Mouse (Mus musculus) embryo, embryonic 9.5 days (tissue): ENCODE results near the gene Mrln.
A peak's percentile ranks its signal among the peaks of the same experiment; 100 is the strongest.

ENCODE experiments used
- DNase-seq: peaks from one replicate; pipeline ENCODE4 v3.0.0-alpha.2; 2017; ENCODE audit errors: extremely low spot score

Gene Mrln

DNA sequence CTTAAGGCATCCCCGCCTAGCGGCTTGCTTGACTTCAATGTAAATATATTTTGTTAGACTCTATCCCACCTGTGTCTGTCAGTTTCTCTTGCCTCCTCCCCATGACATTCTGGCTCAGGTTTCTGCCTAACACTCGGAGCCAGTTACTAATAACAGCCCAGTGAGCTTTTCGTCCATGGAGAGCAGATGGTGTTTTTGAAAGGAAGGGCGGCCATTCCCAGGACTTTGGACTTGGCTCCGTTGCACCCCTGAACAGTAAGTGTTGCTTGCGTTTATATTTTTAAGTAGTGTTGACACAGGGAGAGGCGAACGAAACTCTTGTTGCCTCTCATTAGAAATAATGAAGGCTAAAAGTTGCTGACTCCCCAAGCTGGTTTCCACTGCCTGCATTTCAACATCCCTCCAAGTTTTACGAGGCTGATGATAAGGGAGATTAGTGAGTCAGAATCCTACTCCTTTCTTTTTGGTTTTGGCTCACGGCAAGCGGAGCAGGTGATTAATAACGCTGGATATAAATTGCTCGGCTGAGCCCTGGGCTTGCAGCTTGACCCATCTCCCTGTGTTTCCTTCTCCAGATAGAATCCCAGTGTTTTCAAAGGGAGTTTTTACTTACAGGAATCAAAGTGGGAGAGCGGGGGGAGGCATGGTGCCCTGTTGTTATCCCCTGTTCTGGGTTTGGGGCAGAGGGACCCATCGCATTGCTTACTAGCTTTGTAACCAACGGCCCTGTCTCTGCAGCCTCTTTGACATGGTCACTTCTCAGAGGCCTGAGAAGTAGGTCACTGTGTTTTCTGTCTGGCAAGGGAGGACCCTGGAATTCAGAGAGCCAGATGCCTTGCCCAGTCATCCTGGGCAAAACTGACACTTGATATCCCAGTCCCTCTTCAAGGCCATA, at the start of gene Mrln:
Mrln (plus strand) TSS at position 160 of the 895 bp plus-strand sequence.
- no peak for DNase-seq

DNA sequence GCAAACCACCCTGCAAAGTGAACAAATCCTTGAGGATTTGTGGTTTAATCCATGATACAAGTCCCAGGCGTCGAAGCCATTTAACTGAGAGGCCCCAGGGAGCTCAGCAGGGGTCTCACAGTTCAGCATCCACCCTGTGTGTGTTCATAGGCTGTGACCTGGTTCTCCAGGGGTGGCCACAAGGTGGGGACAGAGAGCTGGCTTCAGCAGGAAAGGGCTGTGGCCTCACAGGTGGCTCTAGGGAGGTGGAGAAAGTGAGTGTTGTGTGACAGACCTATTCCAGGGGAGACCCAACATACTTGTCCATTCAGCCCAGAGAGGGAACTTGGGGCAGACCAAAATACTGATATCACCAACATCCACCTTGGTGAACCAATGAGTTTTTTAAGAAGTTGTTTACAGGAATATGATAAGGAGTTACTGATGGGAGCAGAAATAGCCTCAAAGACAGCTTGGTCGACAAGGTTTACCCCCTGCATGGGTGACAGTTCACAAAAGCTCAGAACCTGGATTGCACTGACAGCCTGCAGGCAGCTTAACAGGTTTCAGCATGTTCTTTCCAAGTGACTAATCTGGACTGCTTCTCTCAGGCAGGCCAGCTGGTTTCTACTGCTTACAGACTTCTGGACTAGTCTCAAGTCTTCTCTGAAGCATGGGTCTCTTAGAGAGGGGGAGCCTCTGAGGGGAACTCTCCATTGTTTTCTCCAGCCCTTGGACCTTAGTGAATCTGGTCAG, 47.9 kb upstream of the Mrln start:
- DNase-seq = no peak

DNA sequence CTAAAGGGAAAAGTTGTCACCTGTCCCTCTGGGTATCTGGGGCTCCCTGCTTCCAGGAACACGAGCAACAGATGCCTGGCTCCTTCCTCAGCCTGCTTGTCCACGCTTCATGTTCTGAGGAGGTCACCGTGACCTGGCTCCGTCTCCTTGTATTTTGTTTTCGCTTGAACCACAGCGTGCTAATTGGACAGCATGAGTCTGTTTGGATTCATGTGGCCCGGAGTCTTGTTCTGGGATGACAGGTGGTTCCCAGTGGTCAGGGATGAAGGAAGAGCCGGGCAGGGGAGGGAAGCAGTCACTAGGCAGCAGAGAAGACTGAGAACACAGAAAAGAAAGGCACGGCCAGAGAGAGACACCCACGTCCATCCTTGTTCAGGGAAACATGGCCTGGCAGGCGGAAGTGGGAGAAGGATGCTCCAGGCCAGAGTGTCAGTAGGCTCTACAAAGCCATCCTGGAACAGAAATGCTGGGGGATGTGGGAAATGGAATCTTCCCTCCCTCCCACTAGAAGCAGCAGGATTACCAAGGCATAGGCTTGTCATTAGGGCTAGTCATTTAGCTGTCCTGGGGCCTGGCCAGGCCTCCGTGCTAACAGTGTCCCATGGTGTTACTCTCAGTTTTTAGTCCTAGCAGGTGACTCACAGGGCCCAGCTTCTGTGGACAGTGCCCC, 44.7 kb upstream of the Mrln start:
- DNase-seq = no peak

DNA sequence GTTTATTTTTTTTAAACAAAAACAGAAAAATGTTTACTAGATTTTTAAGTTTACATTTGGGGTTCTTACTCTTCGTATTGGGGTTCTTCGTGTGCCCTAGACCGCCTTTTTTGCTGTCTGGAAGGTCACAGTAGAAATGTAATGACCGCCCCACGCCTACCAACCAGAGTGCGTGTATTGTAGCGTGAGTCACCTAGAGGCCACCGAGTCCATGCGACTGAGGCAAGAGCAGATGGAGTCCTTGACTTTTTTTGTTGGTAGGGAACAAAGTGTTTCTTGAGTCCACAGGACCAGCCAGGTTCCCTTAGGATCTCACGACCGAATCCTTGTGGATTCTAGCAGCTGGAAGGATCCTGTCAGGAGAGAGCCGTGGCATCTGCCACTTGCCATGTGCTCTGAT, 43.7 kb upstream of the Mrln start:
- DNase-seq = no peak

DNA sequence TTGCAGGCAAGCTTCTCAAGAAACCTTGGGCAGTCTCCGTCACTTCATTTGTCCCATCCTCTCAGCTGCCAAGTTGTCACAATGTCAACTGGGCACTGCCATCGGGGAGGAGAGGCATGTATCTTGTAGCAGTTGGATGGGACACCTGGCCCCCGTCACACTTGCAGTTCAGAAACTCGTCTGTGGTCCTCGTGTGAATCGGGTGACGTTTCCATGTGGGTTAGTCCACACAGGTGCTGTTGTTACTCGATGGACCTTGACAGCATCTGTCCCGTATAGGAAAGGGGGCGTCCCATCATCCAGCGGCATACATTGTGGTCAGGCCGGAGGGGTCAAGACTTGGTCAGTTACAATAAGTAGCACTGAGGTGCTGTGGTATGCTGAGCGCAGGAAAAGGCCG, 43.0 kb upstream of the Mrln start:
- no peak for DNase-seq

DNA sequence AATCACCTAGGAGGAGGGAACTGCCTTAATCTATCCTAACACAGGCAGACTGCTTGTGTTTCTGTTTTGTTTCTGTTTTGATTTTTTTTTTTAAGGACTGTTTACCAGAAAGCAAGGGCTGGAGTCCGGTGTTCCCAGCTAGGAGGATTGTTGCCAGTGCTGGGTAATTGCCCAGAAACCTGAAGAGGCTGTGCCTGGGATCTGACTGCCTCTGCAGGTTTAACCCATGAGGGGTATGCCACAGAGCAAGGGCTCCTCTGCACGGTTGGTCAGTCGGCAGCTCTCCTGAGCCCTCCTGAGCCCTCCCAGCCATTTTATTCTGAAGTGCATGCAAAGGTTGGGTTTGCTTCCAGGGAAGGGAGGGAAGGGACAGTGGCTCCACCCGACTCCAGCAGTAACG, 40.8 kb upstream of the Mrln start:
- DNase-seq = no peak

DNA sequence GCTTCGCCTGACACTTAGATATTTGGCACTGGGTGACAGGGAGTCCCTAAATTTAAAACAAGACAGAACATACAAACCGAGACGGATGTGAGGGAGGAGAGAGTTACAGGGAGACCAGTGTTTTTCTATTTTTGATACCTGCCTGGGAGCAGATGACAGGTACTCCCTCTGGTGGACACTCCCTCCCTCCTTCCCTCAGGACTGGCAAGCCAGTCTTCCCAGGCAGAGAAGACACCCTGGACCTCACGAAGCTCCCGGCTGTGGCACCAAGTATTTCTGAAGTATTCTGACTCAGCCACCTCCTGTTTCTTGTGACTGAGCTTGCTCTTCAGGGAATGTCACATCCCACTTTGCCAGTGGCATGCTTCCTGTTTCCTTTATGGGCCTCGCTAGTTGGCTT, 38.6 kb upstream of the Mrln start:
- DNase-seq = no peak

DNA sequence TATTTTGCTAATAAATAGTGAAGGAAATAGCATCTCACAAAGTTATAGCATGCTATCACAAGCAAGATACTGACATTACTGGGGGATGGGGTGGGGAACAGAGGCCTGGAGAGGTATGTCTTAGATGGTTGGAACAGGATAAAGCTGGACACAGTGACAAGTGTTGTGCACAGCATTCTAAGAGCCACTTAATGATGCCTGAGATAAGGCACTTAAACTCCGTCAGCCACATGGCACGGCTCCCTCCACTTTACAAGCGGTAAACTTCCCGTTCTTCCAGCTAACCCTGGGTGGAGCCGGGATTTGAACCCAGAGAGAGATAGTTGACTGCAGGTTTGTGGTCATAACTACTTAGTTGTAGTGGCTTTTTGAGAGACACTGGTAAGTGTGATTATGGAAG, 38.0 kb upstream of the Mrln start:
- no peak for DNase-seq

DNA sequence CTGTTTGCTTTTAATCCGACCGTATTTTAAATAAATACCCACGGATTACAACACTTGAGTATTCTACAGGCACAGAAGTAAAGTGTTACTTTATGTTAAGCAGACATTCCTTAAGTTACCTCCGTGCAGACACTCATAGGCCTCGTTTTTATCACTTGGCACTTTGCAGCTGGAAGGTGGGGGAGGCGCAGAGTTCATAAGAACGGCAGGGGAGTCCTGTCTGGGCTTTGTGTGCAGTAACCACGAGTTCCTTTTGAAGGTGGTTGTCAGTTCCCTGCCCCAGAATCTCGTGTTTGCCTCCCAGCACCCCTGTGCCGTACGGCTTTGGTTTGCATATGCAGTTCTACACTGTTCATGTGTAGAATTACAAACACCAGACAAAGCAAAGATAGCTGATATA, 36.8 kb upstream of the Mrln start:
- no peak for DNase-seq

DNA sequence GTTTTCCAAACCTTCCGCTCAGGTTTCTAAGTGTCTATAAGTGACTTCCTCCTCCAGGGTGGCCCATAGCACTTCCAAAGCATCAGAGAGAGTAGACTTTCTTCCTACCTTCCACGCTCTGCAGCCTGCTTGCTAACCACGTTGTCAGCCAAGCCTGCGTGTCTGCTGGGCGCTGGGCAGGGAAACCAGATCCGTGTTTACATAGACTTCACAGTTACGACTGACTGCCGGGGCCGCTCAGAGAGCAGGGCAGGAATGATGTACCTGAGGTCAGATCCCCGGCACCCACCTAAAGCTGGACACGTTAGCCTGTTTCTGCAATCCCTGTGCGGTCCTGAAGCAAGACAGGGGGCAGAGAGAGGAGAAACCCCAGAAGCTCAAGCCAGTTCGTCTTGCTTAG, 36.1 kb upstream of the Mrln start:
- no peak for DNase-seq

DNA sequence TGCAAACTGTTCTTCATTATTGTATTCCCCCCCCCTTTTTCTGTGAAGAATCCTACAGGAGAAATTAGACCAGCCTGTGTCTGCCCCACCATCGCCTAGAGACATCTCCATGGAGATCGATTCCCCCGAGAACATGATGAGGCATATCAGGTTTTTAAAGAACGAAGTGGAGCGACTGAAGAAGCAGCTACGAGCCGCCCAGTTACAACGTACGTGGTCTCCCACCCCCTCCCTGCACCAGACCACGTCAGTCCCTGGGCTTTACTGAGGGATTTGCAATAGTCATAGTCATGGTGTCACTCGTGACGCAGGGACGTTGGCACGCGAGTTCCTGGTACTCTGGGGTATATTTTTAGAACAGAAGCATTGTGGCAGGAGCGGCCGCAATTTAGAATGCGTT, 35.4 kb upstream of the Mrln start:
- DNase-seq = no peak

DNA sequence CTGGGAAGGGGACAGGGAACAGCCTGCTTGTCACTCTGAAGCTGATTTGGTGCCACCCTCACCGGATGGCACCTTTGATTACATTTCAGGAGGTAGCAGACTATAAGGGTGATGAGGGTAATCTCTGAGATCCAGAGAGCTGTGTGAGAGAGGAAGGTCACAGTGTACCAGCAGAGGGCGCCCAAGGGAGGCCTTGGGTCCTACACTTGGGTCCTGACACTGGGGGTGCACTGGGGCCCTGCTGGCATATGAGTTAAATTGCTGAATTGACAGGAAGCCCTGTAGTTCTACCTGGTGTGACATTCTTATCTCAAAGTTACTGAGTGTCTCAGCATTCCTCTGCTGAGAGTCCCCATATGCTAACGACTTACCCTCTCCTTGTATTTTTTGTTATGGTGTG, 31.1 kb upstream of the Mrln start:
- peak; percentile 52 for DNase-seq

DNA sequence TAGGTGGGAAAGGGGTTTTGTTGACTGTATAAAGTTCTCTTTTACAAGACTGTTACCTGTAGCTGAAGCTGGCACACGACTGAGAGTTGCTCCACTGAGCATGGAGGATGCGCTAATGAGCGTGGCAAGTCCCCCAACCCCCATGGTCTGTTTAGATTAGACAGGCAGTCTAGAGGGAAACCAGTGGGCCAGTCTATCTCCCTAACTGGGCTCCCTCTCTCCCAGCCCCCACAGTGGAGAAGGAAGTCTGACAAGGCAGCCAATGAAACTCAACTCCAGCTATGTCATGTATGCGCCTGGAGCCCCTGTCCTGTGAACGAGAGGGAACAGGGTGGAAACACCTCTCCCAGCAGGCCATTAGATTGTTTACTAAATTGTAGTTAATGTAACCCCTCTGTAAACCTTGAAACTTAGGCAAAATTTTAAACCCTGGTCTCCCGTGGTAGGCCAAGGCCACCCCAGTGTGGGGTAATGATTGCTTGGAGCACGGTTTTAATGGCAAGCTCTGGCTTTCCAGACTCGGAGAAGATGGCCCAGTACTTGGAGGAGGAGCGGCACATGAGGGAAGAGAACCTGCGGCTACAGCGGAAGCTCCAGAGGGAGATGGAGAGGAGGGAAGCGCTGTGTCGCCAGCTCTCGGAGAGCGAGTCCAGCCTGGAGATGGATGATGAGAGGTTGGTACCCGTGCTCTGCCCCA, 29.8 kb upstream of the Mrln start:
- DNase-seq = no peak

DNA sequence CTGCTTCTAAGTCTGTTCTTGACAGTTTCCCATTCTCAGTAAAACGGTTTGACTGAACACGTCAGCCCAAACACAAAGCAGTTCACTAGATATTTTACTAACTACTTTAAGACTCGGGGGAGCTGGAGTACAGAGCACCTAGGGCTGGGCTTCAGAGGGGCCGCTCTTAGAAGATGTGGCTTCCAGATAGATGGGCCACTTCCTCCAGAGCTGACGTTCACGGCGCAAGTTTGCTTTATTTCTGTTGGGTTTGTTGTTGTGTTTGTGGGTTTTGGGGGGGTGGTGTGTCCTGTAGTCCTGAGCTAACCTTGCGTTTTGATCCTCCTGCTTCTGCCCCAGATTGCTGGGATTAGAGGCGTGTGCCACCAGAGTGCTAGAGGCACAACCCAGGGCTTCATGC, 23.7 kb upstream of the Mrln start:
- no peak for DNase-seq

DNA sequence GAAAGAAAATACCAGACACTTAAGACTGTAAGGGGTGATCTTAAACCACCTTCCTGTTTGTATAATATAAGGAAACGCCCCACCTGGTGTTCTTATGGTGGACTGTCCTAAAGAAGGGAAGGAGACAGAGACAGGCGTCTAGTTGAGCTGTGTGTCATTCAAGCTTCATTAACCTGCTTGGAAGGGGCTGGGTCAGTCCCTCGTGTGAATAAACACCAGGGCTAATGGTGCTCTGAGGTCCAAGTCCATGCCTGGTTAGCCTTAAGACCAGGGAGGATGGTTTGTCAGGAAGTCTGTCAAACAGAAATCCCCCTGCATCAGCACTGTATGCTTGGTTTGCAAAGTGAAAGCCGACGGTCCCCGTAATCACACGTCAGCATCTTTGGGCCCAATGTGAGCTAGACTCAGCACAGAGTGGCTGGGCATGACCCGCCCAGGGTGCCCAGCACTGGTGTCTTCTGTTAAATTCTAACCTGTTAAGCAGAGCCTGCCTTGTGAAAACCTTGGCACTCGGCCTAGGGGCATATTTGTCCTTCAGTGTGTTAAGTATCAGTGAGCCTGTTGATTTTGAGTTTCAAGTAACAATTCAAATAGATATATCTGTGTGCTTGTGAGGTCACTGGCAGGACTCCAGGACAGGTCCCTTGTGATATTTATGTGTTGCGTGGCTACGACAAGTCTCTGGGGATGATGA, 23.0 kb upstream of the Mrln start:
- no peak for DNase-seq

DNA sequence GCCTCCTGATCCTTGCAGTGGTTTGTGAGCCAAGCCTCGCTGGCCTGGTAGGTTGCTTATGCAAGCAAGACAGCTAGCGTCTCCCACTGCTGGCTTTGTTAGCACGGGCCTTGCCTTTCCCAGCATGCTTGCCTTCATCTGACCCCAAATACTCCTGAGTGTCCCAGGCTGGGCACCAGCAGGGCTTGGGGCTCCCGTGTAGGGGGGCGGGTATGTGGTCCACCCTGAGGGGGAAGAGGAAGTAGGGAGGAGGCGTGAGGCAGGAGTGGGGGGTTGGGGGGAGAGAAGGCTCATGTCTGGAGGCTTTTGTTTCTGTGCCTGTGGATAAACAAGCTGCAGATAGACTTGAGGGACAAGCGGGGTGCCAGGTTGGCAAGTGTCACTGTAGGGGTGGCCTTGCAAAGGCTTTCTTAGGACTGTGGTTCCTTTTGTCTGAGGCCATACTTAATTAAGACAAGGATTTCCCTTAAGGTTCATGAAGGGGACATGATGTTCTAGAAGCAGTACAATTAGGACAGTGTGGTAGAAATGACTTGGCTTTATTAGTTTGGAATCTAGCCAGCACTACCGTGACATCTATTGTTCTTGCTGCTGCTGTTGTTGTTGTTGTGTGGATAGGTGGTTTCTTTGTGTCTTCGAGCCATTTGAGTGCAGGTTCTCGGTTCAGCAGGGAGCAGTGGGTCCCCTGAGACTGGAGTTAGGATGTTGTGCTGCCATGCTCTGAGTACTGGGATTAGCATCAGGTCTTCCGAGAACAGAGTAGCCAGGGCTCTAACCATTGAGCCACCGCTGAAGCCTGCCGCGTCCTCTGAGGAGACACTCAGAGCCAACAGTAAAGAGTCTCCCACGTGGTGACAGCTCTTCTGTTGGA, 21.0 kb upstream of the Mrln start:
- DNase-seq = no peak

DNA sequence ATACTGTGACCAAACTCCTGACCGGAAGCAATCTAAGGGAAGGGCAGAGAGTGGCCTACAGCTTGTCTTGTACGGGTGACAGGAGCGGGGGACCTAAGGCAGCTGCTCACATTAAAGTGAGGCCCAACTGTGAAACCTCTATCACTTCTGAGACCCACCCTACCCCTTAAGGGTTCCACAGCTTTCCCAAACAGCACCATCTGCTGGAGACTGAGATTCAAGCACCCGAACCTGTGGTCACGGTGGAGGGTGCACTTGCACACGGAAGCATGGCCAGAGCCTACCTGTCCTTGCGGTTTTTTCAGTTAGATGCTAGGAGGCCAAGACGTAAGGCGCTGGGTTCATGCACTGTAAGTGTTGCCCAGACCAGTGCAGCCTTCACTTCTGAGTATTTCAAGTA, 18.3 kb upstream of the Mrln start:
- DNase-seq = no peak

DNA sequence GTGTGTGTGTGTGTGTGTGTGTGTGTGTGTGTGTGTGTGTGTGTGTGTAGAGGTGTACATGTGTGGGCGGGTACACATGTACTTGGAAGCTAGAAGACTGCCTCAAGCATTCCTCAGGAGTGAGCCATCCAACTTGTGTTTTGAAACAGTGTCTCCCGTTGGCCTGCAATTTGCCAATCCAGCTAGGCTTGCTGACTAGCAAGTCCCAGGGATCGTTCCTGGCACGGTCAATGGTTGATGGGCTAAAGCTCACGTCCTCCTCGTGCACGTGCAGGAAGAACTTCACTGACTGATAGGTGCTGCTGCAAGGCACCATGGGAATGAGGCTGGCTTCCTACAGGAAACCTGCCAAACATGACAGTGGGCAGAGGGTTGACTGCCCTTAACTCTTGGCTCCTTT, 17.9 kb upstream of the Mrln start:
- DNase-seq = no peak

DNA sequence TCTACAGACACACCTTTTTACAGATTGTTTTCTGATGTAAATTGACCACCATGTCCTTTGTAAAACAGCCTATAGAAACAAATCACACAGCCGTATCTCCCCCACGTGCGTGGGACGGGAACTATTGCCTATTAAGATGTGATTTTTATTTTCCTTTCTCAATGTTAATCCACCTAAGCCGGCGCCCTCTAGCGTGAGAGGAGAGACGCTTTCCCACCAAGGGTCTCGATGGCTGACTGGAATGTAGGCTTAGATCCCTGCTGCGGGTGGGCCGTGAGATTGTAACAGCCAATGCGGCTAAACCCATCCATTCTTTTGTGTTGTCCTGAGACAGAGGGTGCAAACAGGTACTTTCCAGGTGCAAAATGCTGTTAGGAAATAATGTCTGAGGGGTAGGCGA, 14.6 kb upstream of the Mrln start:
- no peak for DNase-seq

DNA sequence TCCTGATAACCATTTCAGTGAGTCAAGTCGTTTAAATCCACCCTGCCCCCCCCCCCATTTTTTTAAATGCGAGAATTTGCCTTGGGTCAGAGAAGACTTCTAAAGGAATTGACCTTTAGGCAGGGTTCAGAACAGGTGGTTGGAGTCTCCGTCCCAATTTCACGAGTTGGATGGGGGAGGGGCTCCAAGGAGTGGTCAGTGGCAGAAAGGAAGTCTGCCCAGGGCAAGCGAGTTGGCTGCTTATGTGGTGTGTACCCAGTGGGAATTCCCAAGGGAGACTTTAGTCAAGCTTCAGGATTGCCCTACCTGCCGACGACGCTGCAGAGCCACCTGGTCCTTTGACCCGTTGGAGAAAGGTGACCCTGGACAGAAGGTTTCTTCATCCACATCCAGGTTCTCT, 10.2 kb upstream of the Mrln start:
- DNase-seq = no peak

DNA sequence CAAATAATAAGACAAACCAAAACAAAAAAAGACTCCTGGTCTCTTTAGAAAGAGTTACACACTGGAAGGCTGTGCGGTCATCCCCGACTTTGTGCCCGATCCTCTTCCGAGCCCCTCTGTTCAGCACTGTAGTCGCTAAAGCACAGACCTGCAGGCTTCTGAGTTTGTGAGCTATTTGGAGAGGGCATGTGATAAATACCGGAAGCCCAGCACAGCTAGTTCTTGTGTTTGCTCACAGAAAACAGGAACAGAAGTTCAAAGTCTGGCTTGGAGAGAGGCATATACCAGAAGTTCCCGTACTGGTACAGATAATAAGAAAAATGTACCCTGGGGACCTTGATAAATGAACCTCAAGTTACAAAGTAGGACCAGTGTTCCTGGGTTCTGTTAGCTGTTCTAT, 9.2 kb upstream of the Mrln start:
- DNase-seq = no peak
